28 mouse cellular contexts compared by ENCODE assay signal in genomic region chr8:83081266-83081665, GRCm38 (mm10).
DNase-seq lines count a peak whose midpoint lies in the region; ATAC-seq and TF ChIP-seq lines count a peak whose summit lies in the region.
"Had no signal": no experiment of that assay in that cellular context is flagged by ENCODE, and none has a peak within 500 bp of the region (broad histone marks: within the 10 kb centered on the region; RNA-seq: fewer than 3 reads in every experiment).

No protein-coding gene starts in this region.

- no peak overlapping the region for H3K4me3 ChIP-seq in heart, embryonic 10.5 days
- no peak overlapping the region for H3K4me3 ChIP-seq in bone marrow, adult 2 months (replicated peaks; ENCODE audit: control insufficient read depth, low read depth, low read length)
- no peak overlapping the region for H3K4me3 ChIP-seq in brown adipose tissue, adult 24 weeks (ENCODE audit: insufficient read depth, low read depth, low read length)
- H3K4me3 ChIP-seq: embryonic facial prominence, embryonic 10.5 days; embryonic facial prominence, embryonic 13.5 days; erythroblast, embryonic 14.5 days; forebrain, embryonic 12.5 days; forebrain, embryonic 15.5 days; heart, embryonic 13.5 days; hindbrain, embryonic 12.5 days; hindbrain, embryonic 15.5 days; intestine, embryonic 15.5 days had no signal

- ATAC-seq in megakaryocyte, adult 5-6 weeks (ENCODE audit: poor library complexity, severe bottlenecking), result peak; percentile 57
- ATAC-seq: forebrain, embryonic 15.5 days; intestine, embryonic 15.5 days; Patski had no signal

- 48% methylated on average over 4 of the region's 4 CpGs for WGBS in heart, embryonic 10.5 days
- WGBS in bone marrow, adult 2 months, result 15% methylated on average over 4 of the region's 4 CpGs

- no peak for TF ChIP-seq POLR2A in bone marrow, adult 2 months (IDR thresholded peaks at IDR 0.05; ENCODE audit: borderline replicate concordance, control insufficient read depth, low read depth, low read length)

- no peak for TF ChIP-seq CTCF in bone marrow, adult 2 months (IDR thresholded peaks at IDR 0.05; ENCODE audit: control insufficient read depth, insufficient read depth, low read length)

- H3K36me3 ChIP-seq in heart, embryonic 10.5 days, result no peaks in the 10 kb centered on the region
- H3K36me3 ChIP-seq: embryonic facial prominence, embryonic 10.5 days; embryonic facial prominence, embryonic 13.5 days; forebrain, embryonic 12.5 days; forebrain, embryonic 15.5 days; G1E; heart, embryonic 13.5 days; hindbrain, embryonic 12.5 days; hindbrain, embryonic 15.5 days; intestine, embryonic 15.5 days had no signal

- DNase-seq in heart, embryonic 10.5 days (ENCODE audit: low spot score), result peak; percentile 68
- DNase-seq in heart, adult 9 months (ENCODE audit: low spot score in 2 of 2), result no peak
- DNase-seq in neural tube, embryonic 10.5 days (ENCODE audit: extremely low spot score, low spot score), result no peak
- no peak for DNase-seq in adipocyte (ENCODE audit: low spot score)
- DNase-seq: adrenal gland, adult 2 months; adrenal gland, postnatal 14 days; B cell, adult 2 months; cerebellum, adult 11 months; cerebellum, adult 2 months; cerebellum, adult 9-11 months; cerebellum, postnatal 36 days; embryo, embryonic 11 days; gastrocnemius, postnatal 25 days had no signal

- no peaks in the 10 kb centered on the region for H3K27me3 ChIP-seq in heart, embryonic 10.5 days (ENCODE audit: insufficient read depth, poor library complexity, severe bottlenecking)
- H3K27me3 ChIP-seq: CH12.LX; embryonic facial prominence, embryonic 13.5 days; forebrain, embryonic 12.5 days; forebrain, embryonic 15.5 days; heart, embryonic 13.5 days; hindbrain, embryonic 12.5 days; hindbrain, embryonic 15.5 days; intestine, embryonic 15.5 days; Patski had no signal

- H3K4me1 ChIP-seq in heart, embryonic 10.5 days, result 0 out of 2 replicates have a peak, but pooled peaks cover 9% of the 10 kb centered on the region
- peaks cover 1% of the 10 kb centered on the region; the same call in 1 of the 2 replicates for H3K4me1 ChIP-seq in bone marrow, adult 2 months (ENCODE audit: control insufficient read depth, insufficient read depth, low read length)
- peaks cover 4% of the 10 kb centered on the region for H3K4me1 ChIP-seq in brown adipose tissue, adult 24 weeks (ENCODE audit: control insufficient read depth, insufficient read depth, insufficient read length, low read length)
- H3K4me1 ChIP-seq: forebrain, embryonic 12.5 days; forebrain, embryonic 15.5 days; hindbrain, embryonic 15.5 days; intestine, embryonic 15.5 days had no signal

- no peaks in the 10 kb centered on the region for H3K9me3 ChIP-seq in heart, embryonic 10.5 days
- H3K9me3 ChIP-seq: embryonic facial prominence, embryonic 10.5 days; embryonic facial prominence, embryonic 13.5 days; forebrain, embryonic 12.5 days; forebrain, embryonic 15.5 days; G1E; heart, embryonic 13.5 days; hindbrain, embryonic 12.5 days; hindbrain, embryonic 15.5 days; intestine, embryonic 15.5 days had no signal

- H3K27ac ChIP-seq in heart, embryonic 10.5 days, result no peak overlapping the region
- H3K27ac ChIP-seq in bone marrow, adult 2 months (ENCODE audit: control insufficient read depth, insufficient read depth, low read depth, low read length, poor library complexity), result peak overlapping the region; percentile 29; the same call in 1 of the 2 replicates
- H3K27ac ChIP-seq in brown adipose tissue, adult 24 weeks (replicated peaks; ENCODE audit: low read depth, low read length), result 0 out of 2 replicates have a peak overlapping the region, but pooled peaks have one; percentile 8
- H3K27ac ChIP-seq: embryonic facial prominence, embryonic 10.5 days; embryonic facial prominence, embryonic 13.5 days; forebrain, embryonic 12.5 days; forebrain, embryonic 15.5 days; heart, embryonic 13.5 days; hindbrain, embryonic 12.5 days; hindbrain, embryonic 15.5 days; intestine, embryonic 15.5 days had no signal
